Mouse (Mus musculus): ENCODE data around the gene Spire2.
A peak's percentile ranks its signal among the peaks of the same experiment; 100 is the strongest.
"Not testable (repeated sequence)": the region's sequence is repeated elsewhere in the genome, so short reads cannot be mapped to it uniquely, and the experiment has no call there.

Spire2 gene

GRCm38 (mm10) chr8:123332262-123333090 lies at the start of gene Spire2:
Spire2 (plus strand) TSS chr8:123332713.
- DNase-seq: peak; percentile 78

GRCm38 (mm10) chr8:123282994-123283393 lies 49.5 kb upstream of the Spire2 start:
- not testable (repeated sequence) for DNase-seq

- DNase-seq: no peak
These were observed 48.5 kb upstream of the Spire2 start for GRCm38 (mm10) chr8:123283991-123284390.

- DNase-seq: no peak
These were observed 48.0 kb upstream of the Spire2 start for GRCm38 (mm10) chr8:123284493-123284892.

- DNase-seq: no peak
These were observed 45.2 kb upstream of the Spire2 start for GRCm38 (mm10) chr8:123287362-123287761.

GRCm38 (mm10) chr8:123290166-123290565 lies 42.3 kb upstream of the Spire2 start:
- DNase-seq: peak; percentile 60

GRCm38 (mm10) chr8:123290679-123291078 lies 41.8 kb upstream of the Spire2 start:
- no peak for DNase-seq

GRCm38 (mm10) chr8:123291716-123292115 lies 40.8 kb upstream of the Spire2 start:
- DNase-seq: no peak

- DNase-seq: no peak
These were observed 40.2 kb upstream of the Spire2 start for GRCm38 (mm10) chr8:123292281-123292680.

GRCm38 (mm10) chr8:123292785-123293184 lies 39.7 kb upstream of the Spire2 start:
- no peak for DNase-seq

GRCm38 (mm10) chr8:123298301-123298700 lies 34.2 kb upstream of the Spire2 start:
- peak; percentile 11 for DNase-seq

GRCm38 (mm10) chr8:123308738-123309137 lies 23.8 kb upstream of the Spire2 start:
- no peak for DNase-seq

GRCm38 (mm10) chr8:123317781-123318466 lies 14.6 kb upstream of the Spire2 start:
- no peak for DNase-seq

GRCm38 (mm10) chr8:123318467-123318911 lies 14.0 kb upstream of the Spire2 start, which contains the start of gene Fanca:
Fanca (minus strand) TSS chr8:123318576.
- DNase-seq: peak; percentile 93

- no peak for DNase-seq
These were observed 12.9 kb upstream of the Spire2 start for GRCm38 (mm10) chr8:123319522-123320164.

GRCm38 (mm10) chr8:123328552-123328951 lies 4.0 kb upstream of the Spire2 start:
- no peak for DNase-seq

GRCm38 (mm10) chr8:123329350-123329749 lies 3.2 kb upstream of the Spire2 start:
- DNase-seq: no peak

- DNase-seq: peak; percentile 14
These were observed 2.6 kb upstream of the Spire2 start for GRCm38 (mm10) chr8:123329961-123330360.

- DNase-seq: no peak
These were observed 1.8 kb upstream of the Spire2 start for GRCm38 (mm10) chr8:123330701-123331100.

GRCm38 (mm10) chr8:123331301-123331700 lies 1.2 kb upstream of the Spire2 start:
- no peak for DNase-seq

GRCm38 (mm10) chr8:123331810-123332209 lies 703 bp upstream of the Spire2 start:
- DNase-seq: no peak

GRCm38 (mm10) chr8:123333091-123333587 lies 626 bp downstream of the Spire2 start:
- DNase-seq: no peak

GRCm38 (mm10) chr8:123333864-123334263 lies 1.4 kb downstream of the Spire2 start:
- DNase-seq: no peak

Data from kidney, adult 18-20 months (tissue).